Mouse (Mus musculus) heart, adult 2 months (tissue): Measurements from ENCODE around the gene Fam24a.

Source experiments
- CTCF ChIP-seq: fragments of 200-600 bp; IDR thresholded peaks from 2 replicates; pipeline ENCODE4 v1.8.1; 2022; ENCODE audit warnings: antibody characterized with exemption, mild to moderate bottlenecking, moderate library complexity
- EP300 ChIP-seq: fragments of 200-500 bp; IDR thresholded peaks from 2 replicates; pipeline ENCODE4 v1.6.1; 2011; ENCODE audit warnings: low read depth, low read length, control low read depth; ENCODE audit not compliant: insufficient read depth

GRCm38 (mm10) chr7:131331688-131332087, 2.0 kb upstream of the Fam24a start:
- no peak for TF ChIP-seq CTCF
- no peak for TF ChIP-seq EP300
